Mouse (Mus musculus) left cerebral cortex, postnatal 10 days (tissue): ENCODE results near the gene Cd276. TPM values are rescaled to one million over a fixed set of nuclear protein-coding genes. Genes with fewer than 3 reads are reported as not detected.

ENCODE experiments used
- DNase-seq, 2 experiments: peaks; one replicate each; pipeline ENCODE4 v3.0.0; 2021 to 2022; ENCODE audit warnings: low spot score in 2 of 2, mixed read lengths in 1 of 2; ENCODE audit errors: extremely low spot score in 1 of 2
- intact Hi-C: fragments of 180-260 bp; cut with DNase I; formaldehyde crosslinking; loops from one replicate; pipeline ENCODE4 v1.15.1; 2025
- total RNA-seq, 2 experiments: library from RNA; stranded (reverse); gene quantifications; 2 replicates each; pipeline ENCODE4 v1.2.3; 2021

Gene Cd276
- total RNA-seq, 2 experiments from 2014 or later: 21.1 to 24.5 TPM

DNA sequence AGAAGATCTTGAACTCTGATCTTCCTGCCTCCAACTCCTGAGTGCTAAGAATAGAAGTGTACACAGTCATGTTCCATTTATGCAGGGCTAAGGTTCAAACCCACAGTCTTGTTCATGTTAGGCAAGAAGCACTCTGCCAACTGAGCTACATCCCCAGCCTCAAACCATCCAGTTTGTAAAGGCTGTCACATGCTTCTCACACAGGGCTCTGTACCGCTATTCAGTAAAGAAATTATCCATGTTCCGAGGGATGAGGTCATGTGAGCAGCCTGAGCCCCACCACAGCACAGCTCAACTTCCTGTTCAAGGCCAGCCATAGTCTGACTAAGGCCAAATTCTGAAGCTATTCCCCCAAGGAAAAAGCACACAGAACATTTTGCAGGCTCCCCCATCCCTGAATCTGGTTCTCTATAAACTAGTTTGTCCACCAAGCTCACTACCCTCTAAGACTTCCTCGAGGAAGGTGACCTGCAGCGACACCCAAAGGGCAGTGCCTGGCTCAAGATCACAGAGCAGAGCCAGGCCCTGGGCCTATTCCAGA lies 33.3 kb downstream of the Cd276 start:
- no peak for DNase-seq
- intact Hi-C loops: no loop called here

DNA sequence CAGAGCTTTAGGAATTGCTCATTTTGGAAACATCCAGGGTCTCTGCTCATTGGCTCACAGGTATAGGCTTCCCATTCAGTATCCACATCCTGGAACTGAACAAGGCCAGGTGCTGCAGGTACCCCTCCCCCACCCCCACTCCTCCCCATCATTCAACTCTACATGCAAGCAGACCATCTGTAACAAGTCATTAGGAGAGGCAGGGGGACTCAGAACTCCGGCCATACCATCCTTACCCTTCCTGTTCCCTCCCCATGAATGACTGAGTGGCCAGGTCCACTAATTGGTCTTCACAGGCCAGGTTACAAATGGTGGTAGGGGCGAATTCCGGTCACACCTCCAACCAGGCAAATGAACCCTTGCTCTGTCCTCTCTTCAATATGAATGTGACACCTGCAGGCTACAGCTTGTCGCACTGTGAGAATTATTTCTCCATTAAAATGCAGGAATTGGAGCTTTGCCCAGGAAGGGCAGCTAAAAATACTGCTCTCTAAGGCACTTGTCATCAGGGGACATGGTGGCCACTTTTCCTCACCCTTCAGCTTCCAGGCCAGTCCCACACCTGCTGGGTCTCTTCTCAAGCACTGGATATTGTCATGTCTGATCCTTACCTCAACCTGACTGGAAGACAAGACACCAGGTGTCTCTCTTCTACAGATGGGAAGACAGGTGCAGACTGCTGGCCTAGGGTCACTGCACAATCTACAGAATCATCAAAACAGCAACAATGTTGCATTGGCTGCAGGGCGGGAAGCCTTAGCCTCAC lies 34.2 kb downstream of the Cd276 start:
- intact Hi-C loops: no loop called here
- no peak for DNase-seq

DNA sequence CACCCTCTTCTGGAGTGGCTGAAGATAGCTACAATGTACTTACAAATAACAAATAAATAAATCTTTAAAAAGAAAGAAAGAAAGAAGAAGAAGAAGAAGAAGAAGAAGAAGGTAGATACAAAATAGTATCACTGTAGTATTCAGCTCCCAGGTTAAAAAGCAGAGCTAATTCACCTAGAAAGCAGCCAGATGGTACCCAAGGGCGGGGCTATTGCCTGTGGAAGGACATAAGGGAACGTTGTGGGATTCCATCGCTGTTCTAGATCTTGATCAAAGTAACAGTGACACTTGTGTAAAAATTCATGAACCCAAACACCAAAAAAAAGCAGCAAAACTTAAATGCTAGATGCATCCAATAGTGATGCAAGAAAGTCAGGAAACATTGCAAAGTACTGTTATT lies 35.3 kb downstream of the Cd276 start:
- no peak for DNase-seq
- intact Hi-C loops: no loop called here

DNA sequence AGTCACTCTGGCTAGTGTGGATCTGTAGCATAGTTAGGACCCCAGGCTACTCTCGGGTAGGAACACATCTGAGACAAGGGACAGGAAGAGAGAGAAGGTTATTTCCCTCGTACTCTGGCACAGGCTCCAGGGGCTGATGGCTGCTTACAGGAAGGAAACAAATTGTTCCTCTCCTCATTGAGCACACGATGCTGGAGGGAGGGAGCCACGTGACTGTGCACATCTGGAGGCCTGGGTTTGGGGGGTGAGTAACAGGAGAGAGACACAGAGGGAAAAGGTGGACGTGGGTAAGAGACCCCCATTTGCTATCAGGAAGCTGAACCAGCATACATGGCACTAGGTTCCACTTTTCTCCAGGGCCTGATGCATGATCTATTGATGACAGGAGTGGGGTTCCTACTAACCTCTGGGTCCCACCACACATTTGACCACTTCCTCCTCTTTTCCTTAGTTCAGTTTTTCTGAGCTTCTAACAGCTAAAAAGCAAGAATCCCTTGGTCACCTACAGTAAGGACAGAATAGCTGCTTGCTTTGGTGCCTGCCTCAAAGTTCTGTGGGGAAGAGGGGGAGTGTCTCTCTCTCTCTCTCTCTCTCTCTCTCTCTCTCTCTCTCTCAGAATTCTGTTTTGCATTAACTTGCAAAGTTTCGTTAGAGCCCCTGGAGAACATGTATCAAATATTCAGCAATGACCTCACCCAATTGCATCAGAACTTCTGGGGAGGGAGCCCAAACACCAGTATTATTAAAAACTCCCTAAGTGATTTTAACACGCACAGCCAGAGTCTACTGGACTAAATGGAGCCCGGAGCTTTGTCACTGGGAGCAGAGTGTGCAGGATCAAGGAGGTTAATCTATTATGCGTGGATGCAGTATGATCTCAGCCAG lies 37.1 kb downstream of the Cd276 start:
- intact Hi-C loops: no loop called here

DNA sequence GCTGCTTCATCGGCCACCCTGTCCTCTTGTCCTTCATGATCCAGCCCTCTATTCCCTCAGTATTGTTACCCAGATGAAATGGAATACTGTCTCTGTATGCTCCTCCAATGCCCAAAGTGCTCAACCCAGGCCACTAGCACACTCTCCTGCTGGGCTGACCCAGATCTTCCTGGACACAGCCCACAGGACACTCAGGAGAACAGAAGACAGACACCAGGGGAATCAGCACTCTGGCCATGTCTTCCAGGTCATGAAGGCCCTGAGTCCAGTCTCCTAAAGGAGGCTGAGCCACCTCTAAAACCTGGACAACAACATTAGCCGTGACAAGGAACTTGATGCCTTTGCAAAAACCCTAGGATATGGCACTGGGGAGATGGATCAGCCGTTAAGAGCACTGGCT lies 38.8 kb downstream of the Cd276 start:
- intact Hi-C loops: no loop called here
- no peak for DNase-seq

More for the DNA sequence above, 37.1 kb downstream of the Cd276 start:
- no peak for DNase-seq

DNA sequence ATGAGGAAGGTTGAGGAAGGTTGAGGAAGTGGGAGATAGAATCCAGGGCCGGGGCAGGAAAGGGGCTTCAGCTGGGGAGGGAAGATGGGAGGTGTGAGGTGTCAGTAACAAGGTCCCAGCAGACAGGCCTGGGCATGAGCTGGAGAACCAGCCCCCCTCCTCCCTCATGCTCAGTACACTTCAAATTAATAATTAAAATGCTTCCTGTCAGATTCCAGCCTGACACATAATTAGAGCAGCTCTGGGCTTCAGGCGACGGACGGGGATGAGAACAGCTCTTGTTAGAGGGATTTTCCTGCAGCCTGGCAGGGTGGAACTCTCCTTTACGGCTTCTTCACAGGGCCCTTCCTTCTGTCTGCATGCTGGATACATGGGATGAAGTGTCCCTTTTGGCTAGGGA lies 41.5 kb downstream of the Cd276 start:
- intact Hi-C loops: no loop called here
- DNase-seq: no peak

DNA sequence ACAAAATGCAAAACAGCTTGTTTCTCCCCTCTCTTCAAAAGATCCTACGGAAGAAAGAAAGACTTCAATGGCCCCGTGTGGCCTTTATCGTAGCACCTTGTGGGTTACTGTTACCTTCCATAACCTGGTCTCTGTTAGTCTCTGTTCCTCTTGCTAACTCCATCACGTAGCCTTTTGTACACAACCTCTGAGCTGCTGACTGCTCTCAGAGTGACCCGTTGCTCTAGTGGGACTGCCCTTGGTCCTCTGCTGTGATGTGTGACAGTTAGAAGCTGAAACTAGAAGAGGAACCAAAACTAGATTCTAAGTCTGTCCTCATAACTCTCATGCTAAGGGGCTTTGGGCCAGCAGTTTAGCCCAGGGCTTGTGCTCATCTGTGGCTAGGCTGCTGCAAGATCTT lies 44.8 kb downstream of the Cd276 start:
- no peak for DNase-seq
- intact Hi-C loops: no loop called here

DNA sequence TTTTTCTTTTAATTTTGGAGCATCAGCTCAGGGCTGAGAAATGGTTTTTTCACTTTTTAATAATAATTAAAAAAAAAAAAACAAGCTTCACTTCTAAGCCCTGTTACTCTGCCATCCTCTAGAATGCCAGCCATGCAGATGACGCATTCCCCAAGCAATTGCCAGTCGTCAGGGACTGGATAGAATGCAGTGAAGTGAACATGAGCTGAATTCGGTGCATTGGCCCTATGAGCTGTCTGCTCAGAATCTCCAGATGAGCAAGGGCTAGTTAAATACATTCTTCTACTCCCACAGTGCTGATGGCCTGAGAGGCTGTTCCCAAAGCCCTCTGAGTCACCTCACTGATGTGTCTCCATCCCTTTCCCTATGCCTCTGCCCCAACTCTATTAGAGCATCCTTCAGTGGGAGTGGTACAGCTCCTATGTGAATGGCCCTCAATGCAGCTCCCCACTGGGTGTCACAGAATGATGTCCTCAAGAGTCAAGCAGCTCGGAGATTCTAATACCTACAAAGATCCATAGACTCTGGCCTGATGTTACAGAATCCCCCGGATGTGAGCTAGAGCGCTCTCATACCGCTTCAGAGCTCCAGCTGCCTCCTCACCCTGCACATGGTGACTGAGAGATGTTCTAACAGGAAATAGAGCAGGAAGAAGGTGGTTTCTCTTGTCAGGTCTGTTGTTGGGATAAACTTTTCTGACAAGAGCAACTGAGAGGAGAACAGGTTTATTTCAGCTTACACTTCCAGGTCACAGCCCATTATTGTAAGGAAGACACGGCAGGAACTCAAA lies 47.8 kb downstream of the Cd276 start:
- DNase-seq: no peak
- intact Hi-C loops: no loop called here

DNA sequence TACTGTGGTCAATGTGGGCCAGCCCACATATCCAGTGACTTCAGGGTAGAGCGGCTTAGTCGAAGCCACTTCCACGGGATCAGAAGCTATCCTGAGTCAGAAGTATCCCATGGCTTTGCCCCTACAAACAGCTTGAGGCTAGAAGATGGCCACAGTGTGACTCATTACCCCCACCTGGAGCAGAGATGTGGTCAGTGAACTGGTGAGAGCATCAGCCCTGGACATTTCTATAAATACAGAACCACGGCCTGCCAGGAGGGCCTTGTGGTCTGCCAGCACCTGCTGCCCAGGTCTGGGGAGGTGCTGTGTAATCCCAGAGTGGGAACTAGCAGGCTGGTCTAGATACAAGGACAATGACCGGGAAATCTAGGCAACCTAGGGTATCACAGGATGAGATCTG lies 54.3 kb downstream of the Cd276 start:
- no peak for DNase-seq
- intact Hi-C loops: no loop called here

DNA sequence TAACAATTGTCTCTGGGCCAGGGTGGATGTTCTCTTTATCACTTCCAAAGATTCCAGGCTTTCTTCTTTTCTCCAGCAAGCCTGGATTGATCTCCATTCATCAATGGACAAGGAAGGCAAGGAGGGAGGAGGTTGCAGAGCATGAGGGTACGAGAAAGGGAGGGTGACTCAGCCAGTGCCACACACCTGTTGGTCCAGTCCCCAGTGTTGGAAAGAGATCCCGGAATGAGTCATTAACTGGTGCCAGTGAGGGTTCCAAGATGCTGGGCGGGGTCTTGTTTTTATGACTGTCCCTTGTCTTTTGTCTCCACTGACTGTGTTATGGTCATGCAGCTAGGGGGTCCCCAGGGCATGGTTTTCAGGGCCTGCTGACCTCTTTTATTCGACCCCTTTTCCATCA lies 57.3 kb downstream of the Cd276 start:
- no peak for DNase-seq
- intact Hi-C loops: no loop called here

DNA sequence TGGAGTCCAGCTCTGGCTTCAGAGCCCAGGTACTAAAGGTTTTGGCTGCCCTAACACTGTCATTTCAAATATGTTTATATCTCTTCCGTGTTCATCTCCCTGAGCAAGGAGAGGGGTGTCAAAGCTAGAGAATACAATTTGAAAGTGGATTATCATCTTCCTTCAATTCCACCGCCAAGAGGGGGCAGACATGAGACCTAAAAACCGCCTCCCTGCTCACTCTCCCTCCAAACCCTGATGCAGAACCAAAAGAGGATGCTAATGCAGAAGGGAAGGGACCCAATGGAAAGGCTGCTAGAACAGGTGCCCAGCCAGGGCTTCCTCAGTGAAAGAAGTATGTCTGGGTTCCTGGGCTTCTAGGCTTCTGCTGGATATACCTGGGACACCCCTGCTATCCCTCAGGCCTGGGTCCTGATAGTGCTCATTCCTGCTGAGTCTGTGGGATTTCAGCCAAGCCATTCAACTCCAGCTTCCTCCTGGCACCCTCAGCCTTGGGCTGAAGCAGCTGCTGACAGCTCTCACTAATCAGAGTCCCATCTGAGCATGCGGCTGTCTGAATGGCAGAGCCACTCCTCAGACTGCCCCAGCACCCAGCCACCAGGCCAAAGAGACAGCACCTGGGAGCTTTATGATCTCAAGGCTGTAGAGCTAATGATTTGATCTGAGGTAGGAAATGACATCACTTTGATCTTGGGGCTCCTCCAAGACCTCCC lies 58.6 kb downstream of the Cd276 start:
- intact Hi-C loops: no loop called here
- no peak for DNase-seq

DNA sequence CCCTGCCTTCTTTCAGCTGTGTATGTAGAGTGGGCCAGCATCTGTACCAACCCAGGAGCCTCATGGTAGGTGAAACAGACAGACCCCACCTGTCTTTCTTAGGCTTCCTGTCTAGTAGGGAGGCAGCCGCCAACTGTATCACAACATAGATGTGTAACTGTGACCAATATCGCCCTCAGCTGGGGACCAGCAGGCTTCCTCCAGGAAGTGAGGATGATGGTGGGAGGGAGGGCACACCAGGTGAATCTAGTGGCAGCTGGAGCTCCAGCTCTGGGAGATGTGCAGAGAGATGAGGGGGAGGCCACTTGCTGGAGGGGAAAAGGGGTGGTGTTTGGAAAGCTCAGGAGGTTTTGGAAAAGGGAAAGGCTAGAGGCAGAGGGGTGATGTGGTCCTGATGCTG lies 60.2 kb downstream of the Cd276 start:
- DNase-seq: no peak
- intact Hi-C loops: no loop called here

DNA sequence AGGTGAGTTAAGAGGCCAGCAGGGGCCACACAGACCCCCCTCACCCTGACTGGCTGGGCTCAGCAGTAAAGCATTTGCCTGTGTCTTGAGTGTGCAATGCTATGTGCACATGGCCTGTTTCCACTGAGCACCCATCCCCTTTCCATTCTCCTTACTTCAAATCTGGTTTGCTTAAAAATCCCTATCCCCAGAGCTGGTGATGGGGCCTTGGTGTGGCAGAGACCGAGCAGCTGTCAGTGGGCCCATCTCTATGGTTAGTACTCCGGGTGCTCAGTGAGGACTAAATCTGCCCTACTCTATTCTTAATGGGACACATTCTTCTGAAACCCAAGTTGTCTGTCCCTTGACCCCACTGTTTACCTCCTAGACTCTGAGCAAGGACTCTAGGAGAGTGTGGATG lies 64.8 kb downstream of the Cd276 start:
- intact Hi-C loops: no loop called here
- no peak for DNase-seq

DNA sequence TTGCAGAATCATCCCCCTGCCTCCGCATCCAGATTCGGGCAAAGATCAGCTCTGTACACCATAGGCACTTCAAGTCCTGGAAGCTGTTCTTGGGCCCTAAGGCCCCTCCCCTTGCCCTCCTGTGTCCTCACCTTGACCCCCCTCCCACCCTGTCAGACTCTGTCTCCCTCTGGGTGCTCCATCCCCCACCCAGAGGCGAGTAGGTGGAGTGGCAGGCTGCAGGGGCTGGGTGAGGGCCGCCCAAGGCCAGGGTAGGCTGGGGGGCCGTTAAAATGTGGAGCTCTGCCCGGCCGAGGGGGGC lies 65.4 kb downstream of the Cd276 start:
- peak in 1 of 2 experiments; percentile 39 for DNase-seq
- intact Hi-C loops: loop anchor here (5.0 kb wide), 2 partner anchors 48 to 158 kb away; no protein-coding TSS in a partner anchor

DNA sequence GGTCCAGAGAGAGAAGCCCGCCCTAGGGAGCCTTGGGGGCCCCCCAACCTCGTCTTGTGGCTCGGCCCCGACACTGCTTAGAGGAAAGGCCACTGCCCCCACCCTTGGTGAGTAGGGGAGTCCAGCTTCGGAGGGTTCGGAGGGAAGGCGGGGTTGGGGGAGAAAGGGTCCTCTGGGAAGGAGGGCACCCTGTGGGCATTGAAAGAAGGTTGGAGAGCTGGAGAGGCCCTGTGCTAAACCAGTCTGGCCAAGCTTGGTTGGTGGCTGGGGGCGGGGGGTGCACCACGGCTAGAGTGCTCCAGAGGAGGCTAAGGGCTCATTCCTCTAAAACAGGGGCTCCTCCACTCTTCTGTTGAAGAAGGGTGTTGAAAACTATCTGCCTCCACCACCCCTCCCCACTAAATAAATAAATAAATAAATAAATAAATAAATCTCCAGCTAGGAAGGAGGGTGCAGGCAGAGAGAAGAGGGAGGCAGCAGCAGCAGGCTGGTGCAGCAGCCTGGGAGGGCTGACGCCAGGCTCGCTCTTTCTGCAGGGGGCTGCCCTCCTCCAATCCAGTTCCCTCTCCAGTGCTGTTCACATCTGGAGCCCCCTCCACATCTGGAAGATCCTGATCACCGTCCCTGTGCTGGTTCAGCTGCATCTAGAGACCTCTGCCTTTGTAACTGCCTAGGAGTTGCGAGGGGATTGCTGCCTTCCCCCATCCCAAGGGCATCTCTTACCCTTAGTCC lies 65.9 kb downstream of the Cd276 start:
- peak in 1 of 2 experiments; percentile 52 for DNase-seq
- intact Hi-C loops: loop anchor here (5.0 kb wide), 2 partner anchors 47 to 157 kb away; no protein-coding TSS in a partner anchor

DNA sequence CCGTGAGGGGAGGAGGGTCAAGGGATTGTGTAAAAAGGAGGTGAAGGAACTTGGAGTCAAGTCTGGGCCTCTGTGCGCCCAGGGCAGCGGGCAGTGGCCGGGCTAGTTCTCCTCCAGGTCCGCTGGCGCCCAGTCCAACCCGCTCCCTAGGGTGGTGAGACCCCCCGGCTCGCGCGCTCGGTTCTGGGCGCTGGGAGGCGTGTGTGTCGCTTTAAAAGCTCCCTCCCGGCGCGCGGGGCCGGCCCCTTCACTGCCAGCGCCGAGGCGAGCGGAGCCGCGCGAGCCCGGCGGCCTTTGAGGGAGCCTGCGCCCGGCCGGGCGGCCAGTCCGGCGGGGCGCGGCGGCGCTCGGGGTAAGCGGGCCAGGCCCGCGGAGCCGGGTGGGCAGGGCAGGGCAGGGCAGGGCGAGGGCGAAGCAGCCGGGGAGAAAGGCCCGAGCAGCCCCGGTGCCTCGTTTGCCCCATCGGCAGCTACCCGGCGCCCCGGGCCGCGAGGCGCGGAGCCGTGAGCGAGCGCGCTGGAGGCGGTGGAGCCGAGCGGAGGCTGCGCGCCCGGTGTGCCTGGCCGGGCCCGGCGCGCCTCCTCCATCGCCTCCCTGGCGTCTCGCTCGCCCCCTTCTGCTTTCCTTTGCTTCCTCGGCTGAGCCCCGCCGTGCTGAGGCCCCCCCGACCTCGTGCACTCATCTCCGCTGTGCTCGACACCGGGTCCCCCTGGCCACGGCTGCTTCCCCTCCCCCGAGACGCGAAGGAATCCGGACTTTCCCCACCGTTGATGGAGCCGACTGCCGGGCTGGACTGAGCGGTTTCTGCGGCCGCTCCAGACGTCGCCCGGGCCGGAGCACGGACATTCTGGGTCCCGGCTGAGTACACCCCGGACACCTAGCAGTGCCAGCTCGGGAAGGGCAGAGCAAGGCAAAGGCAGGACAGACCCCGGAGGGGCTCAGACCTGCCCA lies 67.1 kb downstream of the Cd276 start, which contains the start of gene Insyn1:
TSS of gene Insyn1 (plus strand) at position 753 of the 951 bp plus-strand sequence.
- peak; percentile 36 to 79 for DNase-seq
- intact Hi-C loops: loop anchor here (5.0 kb wide), 2 partner anchors 46 to 156 kb away; no protein-coding TSS in a partner anchor

DNA sequence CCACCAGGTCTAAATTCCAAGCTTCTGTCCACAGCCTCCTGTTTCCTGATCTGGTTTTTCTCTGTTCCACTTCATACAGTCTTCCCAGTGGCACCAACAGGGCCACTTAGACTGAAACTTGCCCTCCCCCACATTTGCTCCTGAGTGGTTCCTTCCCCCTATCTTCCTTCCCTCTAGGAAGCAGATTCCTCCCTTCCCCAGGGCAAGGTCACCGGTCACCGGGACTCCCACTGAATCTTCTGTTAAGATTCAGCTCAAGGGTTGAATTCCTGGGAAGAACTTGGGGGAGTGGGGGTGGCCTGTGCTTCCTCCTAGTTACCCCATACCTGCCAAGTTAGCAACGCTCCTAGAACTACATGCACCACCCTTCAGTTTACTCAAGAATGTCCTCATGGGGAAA lies 68.2 kb downstream of the Cd276 start:
- intact Hi-C loops: loop anchor here (5.0 kb wide), 2 partner anchors 45 to 155 kb away; no protein-coding TSS in a partner anchor
- DNase-seq: no peak
